Mouse (Mus musculus): ENCODE data around the gene Dtnbp1.

The Dtnbp1 gene

DNA sequence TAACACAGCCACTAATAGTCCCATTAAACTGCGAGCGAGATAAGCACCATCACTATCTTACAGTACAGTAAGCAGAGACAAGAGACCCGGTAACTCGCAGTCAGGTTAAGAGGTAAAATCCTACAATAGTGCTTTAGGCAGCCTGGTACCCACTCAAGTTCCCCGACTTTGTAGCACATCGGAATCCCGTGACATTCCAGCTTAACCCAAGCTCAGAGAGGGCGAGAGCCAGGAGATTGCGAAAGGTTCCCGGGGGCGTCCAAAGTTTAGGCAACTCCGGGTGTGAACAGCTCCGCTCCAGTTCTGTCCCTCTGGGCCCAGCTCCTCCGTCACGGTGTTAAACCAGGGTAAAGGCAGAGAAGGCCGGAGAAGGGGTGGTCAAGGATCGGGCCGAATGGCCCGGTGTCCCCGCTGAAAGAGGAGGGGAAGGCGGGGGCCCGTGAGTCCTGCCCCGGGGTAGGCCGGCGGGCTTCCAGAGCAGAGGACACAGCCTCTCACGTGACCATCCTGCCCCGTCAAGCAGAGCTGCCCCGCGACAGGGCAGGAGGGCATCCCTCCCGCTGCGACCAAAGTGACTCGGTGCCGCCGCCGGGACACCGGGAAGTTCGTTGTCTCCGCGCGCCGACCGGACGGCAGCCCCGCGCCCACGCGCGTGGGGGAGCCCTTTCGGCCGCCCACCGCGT, 578 bp downstream of the Dtnbp1 start:
- peak; percentile 63 for DNase-seq (ENCODE audit: low spot score)

DNA sequence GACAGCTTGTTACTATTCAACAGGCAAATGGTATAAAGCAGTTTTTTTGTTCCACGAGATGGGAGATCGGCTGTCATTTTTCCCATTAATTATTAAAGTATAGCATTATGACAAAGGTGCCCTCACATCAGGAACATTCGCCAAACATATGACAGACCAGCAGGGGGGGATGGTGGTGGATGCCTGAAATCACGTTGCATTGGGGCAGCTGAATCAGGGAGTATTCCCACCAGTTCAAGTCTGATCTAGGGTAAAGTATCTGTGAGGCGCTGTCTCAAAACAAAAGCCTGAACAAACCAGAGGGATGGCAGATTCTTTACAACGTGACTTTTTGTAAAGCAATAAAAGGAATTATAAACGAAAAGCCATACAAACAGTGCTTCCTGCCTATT, 1.1 kb downstream of the Dtnbp1 start:
- no peak for DNase-seq (ENCODE audit: low spot score)

DNA sequence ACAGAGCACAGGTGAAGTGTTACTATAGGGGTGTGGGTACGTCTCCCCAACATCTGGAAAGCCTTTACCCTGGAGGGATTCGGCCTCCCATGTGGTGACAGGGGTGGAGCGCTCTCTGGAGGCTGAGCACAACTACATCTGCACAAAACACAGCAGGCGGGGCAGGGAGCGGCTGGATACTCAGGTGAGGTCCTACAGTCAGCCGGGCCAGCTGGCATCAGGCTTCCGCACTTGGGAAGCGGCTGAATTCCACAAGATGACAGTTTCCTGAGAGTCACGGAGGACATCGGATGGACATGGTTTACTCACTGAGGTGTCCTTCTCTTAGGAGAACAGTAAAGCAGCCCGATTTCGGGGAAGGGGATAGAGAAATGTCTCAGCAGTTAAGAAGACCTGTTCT, 2.7 kb downstream of the Dtnbp1 start:
- DNase-seq (ENCODE audit: low spot score) = no peak

DNA sequence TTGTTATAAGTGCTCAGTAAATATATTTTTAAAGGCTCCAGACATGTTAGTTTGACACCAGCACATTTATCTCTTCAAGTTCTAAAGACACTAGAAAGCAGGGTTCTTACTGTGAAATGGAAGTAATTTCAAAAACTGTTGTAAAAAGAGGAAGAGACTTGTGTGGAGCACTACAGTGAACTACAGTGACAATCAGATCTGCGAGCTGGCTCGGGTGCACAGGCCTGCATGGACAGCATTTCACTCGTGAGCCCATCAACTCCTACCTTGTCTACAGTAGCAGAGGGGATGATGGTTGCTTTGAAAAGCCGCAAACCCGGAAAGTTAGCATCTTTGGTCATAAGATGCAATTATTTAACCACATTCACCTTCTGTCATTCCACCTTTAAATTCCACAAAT, 5.6 kb downstream of the Dtnbp1 start:
- DNase-seq (ENCODE audit: low spot score) = no peak

DNA sequence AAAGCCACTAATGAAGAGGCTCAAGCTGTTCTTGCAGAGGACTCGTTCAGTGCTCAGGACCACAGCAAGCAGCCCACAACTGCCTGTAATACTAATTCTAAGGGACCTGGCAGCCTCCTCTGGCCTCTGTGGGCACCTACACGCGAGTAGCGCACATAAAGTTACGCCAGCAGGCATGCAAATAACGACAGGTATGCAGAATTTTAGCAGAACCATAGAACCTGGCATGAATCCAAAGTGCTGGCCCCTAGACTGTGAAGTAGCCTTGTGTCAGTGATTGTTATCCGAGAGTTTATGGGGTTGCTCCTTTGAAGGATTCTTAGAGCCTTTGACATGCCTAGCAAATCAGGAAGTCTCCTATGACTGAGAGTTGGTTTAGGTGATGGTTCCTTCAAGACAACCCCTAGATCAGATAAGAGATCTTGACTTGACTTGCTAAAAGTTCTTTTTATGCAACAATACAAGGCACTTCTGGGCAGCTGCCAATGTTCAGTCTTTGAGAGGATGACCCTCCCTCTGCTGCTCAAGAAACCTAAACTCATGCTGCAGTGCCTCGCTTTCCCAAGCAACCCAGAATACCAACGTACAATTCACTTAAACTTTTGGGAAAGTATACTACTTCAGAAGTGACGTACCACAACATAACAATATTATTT, 9.3 kb downstream of the Dtnbp1 start:
- DNase-seq (ENCODE audit: low spot score) = no peak

DNA sequence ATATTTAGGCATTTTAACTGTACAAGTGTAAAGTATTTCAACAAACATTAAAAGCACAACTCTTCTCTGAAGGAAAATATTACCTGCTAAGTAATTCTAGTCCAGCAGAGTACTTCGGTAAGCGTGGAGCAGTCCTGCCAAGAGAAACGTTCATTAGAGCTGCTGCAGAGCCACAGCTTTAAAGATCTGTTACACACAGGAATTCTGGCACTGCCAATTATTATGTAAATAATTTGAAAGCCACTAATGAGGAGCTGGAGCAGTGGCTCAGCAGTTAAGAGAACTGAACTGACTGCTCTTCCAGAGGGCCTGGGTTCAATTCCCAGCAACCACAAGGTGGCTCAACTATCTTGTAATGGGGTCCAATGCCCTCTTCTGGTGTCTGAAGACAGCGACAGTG, 10.0 kb downstream of the Dtnbp1 start:
- DNase-seq (ENCODE audit: low spot score) = no peak

DNA sequence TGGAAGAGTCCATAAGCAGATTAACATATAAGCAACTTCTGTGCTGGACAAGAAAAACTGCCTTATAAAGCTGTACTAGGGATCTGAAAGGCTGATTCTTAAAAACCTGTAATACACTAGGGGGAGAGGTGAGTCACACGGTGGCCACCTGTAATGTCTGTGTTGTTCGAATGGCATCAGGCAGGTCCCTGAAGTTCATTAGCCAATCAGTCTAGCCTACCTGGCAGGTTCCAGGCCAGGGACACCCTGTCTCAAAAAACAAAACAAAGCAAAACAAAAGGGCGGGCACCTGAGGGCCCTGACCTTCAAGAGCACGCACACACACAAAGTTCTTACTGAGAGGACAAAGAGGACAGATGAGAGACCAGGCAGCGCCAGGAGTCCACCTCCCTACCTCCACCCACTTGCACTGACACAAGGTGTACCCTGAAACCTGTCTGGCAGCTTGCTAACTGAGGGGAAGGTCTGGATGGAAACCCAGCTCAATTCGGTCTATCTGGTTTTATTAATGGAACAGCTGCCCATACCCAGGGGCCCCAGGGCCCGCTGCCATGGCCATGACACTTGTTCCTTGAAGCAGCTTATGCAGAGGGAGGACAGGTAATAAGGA, 11.8 kb downstream of the Dtnbp1 start:
- DNase-seq (ENCODE audit: low spot score) = no peak

DNA sequence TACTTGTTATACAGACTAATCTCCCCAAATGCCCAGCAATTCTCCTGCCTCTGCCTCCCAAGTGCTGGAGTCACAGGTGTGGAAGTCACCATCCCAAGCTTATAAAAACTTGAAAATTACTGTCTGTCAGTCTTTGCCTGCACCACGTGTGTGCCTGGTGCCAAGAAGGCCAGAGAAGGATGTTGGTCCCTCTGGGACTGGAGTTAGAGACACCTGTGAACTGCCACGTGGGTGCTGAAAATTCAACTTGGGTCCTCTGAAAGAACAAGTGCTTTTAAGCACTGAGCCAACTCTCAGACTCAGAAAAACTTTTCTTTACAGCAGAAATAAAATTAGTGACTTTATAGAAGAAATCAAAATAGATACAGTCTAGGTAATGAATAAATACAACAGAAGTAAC, 15.6 kb downstream of the Dtnbp1 start:
- DNase-seq (ENCODE audit: low spot score) = no peak

DNA sequence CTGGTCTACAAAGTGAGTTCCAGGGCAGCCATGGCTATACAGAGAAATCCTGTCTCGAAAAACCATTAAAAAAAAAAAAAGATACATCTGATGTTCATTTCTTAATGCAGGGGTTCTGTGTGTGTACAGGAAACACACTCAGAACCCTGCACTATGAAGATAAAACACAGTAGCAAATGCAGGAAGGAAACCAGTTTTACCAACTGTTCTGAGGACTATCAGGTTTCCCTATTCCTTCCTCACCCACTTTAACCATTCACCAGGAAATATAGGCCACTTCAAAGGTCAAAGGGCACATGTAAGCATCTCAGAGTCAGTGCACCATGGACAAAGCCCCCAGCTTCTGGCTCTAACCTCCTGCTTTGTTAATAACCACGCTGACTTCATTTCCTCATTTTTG, 16.6 kb downstream of the Dtnbp1 start:
- no peak for DNase-seq (ENCODE audit: low spot score)

DNA sequence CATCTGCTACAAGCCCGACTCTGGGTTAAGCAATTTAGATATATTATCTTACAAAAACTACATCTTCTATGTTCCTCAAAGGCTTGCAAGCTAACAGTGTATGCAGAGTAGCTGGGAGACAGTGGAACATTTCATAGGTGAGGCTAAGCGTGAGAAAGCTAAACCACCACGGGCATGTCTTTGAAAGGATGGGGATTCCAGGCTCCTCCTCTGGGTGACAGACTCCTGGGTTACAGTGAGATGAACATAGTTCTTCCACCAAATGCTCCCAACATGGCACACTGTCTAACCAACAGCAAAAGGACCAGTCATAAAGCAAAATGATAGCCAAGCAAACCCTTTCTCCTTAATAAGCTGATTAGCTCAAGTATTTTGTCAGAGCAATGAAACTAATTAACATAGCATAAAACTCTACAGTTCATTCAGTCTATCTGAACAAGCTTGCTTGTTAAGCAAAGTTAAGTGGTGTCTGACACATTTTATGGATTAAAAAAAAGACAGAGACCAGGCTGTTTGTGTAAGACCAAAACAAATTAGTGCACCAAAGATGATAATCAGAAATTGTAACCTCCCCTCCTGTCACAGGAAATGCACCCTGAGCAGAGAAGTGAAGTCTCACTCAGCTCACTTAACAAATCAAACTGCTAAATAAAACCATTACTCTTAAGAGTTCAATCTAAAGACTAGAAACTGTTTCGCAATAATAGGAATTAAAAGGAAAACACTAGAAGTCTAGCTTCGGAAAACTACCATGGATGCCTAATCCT, 18.1 kb downstream of the Dtnbp1 start:
- no peak for DNase-seq (ENCODE audit: low spot score)

DNA sequence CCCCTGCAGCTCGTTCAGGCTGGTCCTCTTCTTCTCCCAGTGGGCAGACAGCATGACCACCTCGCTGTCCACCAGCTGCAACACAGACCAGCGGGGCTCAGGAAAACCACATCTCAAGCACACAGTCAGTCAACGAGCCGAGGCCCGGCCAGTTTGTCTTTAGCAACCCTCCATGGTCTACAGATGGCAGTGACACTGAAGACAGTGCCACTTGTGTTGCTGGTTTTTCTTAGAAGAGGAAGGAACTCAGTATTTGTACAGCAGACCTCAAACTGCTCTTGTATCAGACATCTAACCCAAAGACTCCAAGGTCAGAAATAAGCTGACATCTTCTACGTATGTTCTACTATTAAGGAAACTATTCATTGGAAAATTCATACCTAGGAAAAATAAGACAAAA, 19.1 kb downstream of the Dtnbp1 start:
- no peak for DNase-seq (ENCODE audit: low spot score)

DNA sequence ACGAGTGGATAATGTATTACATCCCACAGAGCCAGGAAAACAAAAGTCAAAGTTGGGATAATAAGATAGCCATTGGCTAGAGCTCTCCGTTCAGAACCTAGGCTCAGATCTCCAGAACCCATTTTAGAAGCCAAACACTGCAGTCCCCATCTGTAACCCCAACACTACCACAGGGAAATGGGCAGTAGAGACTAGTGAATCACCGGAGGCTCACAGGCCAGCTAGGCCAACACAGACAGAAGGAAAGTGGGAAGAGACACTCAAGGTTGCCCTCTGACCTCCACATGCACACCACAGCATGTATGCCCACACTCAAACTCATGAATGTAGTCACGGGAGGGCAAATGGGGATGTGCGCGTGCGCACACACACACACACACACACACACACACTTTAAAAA, 22.5 kb downstream of the Dtnbp1 start:
- no peak for DNase-seq (ENCODE audit: low spot score)

DNA sequence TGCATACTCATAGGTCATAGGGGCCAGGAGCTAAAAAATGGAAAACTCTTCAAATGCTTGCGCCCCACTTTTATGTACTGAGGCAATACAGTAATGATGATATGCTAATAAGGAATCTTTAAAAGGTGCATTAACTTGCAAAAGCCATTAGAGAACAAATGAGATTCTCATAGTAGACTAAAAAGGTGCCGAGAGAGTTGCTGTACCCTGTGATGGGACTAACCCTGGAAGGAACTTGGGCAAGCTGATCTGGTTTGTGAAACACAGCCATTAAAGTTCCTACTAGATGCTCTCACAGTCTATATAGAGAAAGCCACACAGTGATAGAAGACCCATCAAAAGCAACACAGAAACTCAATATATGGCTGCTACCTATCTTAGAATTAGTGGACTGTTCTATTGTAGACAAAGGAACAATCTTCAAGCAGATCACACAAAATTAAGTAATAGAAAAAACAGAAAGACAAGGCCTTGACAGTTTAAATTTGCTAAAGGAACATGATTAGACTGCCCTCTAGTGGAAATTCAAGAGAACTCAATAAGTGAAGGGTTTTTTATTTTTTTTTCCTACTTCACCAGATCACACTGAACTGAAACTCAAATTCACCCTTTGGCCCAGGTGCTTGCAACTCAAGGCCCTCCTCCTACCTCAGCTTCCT, 24.3 kb downstream of the Dtnbp1 start:
- DNase-seq (ENCODE audit: low spot score) = no peak

DNA sequence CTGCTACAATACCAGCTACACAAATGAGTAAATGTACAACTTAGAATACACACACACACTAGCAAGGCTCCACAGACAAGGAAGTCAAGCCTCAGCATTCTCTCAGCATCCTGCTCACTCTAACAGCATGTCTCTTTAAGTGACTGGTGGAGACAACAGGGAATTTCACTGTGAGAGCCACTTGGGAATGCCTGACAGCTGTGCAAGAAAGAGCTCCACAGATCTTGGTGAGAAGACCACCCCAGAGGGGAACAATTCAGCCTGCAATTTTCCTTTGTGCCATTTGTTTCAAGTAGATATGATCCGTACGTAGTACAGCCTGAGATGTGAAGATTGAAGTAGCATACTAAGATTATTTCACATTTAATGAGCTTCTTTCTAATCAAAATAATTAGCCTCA, 24.9 kb downstream of the Dtnbp1 start:
- DNase-seq (ENCODE audit: low spot score) = no peak

DNA sequence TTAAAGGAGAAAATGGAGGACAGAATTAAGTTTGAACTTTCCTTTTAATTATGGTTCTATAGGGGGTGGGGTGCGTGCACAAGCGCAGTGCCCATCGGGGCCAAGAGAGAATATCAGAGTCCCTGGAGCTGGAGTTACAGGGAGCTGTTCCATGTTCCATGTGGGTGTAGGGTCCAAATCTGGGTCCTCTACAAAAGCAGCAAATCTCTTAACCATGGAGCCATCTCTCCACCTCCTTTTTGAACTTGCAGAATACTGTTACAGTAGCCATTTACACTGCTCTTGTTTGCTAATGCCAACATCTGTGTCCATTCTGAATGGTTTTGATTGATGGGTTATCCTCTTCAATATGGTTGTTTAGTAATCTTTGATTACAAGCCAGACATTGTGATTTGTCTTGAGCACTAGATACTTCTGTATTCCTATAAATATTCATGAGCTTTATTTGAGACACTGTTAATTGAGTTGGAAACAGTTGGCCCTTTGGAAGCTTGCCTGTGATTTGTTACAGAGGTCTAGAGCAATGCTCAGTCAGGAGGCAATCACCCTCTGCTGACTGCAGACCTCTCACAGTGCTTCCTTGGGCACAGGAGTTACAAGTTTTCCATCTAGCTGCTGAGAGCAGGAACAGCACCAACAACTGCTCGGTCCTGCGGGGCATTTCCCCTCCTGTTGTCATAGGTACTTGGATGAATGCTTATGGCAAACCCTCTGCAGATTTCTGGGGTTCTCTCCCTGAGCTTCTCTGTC, 41.2 kb downstream of the Dtnbp1 start:
- no peak for DNase-seq (ENCODE audit: low spot score)

DNA sequence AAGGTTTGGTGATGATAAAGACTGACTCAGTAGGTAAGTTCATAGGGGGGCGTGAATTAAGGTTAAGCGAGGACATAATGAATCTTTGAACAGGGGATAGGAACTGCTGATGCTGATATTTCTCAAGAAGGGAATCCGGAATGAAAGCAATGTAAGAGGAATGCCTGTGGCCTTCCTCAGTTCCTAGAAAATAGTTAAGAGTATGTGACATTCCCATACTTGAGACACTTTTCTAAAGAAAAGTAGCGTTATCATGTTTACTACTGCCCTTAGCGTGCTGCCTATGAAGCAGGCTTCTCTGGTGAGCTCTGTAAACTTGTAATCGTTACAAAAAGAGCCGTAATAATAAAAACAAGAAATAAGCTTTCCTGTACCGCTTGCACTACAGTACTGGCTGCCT, 44.9 kb downstream of the Dtnbp1 start:
- no peak for DNase-seq (ENCODE audit: low spot score)

DNA sequence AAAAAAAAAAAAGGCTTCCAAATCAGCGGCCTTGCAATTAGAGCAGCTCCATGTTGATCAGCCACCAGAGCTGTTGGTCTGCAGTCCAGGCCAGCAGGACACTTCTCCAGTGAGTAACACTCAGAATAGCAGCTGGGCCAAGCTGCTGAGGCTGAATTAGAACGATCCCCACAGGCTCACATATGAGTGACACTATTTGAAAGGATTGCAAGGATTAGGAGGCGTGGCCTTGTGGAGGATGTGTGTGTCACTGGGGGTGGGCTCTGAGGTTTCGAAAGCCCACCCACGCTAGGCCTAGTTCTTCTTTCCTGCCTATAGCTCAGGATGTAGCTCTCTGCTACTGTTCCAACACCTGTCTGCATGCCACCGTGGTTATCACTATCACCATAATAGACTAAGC, 46.2 kb downstream of the Dtnbp1 start:
- DNase-seq (ENCODE audit: low spot score) = no peak

DNA sequence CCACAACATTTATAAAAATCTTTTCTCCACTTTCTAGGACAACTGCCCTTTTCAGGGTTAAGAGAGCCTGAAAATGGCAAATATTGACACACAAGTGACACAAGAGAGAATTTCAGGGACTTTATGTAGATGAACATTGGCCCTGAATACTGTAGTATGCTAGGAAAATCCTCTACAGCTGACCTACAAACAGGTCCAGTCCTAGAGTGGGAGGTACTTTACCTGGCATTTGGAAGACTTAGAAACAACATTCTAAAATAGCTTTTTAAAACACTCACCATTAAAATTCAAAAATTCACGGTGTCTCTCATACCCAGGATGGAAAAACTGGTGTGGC, 47.7 kb downstream of the Dtnbp1 start:
- DNase-seq (ENCODE audit: low spot score) = no peak

DNA sequence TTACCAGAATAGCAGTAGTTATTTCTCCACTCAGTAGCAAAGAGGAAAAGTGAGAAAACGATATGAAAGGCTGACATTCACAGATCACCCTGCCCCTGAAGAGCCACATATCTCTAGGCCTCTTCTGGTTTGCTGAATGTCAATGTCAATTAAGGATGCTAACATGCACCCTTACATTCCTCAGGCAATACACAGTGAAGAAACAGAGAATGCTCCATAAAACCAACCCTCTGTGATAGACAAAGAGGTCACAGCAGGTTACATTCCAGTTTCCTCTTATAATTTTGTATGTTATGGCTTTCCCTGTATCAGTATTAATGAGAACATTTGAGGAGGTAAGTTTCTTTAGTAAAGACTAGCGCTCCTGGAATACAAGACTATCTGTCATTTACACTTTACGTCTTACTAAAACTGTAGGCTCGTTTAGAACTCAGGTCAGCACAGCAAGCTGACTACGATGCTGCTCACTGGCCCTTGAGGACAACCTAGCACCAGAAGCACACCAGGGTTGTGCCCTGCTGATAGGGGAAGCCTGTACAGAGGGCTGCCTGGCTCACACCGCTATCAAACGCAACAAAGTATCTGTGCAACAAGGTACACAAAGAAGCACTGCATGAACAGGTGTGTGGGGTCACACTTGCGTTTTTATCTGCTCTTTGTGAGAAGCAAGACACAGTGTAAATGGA, 48.3 kb downstream of the Dtnbp1 start:
- DNase-seq (ENCODE audit: low spot score) = no peak

DNA sequence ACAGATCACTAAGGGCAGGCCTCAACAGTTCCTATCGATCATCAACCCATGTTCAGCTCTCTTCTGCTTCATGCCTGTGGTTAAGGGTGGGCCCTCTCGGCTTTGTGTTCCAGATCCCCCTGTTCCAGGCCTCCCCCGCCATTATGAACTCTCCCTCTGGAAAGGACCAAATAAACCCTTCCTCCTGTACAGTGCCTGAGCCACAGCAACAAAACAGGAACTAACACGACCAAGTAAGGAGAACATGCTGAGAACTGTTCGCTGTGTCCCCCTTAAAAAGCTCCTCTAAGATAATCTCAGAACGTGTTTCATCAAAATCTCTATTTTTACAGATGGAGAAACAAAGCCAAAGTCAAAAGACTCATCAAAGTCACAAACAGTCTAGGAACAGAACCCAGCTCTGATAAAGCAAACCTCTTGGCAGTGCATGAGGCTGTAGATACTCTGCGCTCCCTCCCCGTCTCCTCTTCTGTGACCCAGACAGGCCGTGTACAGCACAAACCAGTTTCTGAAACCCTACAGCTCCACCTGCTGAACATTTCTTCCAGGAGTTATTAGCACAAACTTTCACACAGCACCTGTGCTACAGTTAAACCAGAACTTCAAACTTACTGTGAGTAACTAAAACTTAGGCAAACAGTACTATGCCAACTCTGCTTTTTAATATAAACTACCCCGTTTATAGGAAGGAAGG, 49.4 kb downstream of the Dtnbp1 start:
- DNase-seq (ENCODE audit: low spot score) = no peak

Data from ovary, postnatal 10 days (tissue).